Mouse (Mus musculus) urinary bladder, postnatal 10 days (tissue): ENCODE measurements around the gene Teddm2.
"Not testable (repeated sequence)": the region's sequence is repeated elsewhere in the genome, so short reads cannot be mapped to it uniquely, and the experiment has no call there.

ENCODE experiments used
- DNase-seq: peaks from one replicate; pipeline ENCODE4 v3.0.0; 2022; ENCODE audit warnings: low spot score

The Teddm2 gene

DNA sequence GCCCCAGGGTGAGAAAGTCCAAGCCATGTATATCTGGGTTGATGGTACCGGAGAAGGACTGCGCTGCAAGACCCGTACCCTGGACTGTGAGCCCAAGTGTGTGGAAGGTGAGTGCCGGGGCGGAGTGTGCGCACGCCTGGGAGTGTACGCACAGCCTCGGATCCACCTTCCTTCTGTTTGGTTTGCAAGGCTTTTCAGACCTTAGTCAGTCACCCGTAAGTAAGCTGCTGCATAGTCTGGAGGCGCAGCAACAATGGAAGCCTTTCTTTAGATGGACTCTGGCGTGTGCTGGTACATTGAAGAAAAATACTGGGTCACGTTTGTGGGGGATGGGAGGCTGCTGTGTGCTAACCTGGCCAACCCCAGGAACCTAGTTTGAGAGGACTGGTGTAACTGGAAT is 3.0 kb upstream of the Teddm2 start:
- DNase-seq: no peak

DNA sequence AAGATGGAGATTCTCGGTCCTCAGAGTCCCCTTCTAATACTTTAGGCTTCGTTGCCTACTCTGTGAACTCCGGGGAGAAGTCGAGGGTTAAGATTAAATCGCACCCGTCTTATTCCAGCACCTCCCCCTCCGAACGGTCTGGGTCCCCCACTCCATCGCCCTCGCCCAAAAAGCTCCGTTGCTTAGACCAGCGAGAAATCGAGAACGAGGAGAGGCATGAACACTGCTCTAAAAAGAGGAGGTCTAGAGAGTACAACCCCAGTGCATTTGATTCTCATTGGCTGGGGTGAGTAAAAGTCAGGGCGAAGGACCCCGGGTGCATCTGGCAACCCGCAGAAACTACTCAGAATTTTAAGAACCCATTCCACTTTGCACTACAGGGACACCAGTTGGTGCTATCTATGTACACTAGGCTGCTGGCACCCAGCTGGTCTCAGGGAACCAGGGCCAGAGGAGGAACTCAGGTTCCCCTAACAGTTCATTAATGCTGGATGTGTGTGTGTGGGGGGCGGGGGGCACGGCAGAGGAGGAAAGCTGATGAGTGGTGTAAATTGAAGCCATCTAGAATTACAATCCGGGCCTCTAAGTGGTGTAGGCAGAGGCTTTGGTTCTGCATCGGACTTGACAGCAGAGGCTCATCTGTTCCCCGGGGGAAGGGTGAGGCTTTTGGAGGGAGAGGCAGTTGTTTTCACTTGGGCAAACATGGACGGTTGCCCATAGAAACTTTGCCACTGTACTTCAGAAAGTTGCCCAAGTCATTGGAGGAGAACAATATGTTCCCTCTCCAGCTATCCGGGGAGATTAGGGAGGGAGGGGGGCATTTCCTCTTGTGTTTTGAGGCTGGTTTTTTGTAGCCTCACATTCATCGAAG is 1.1 kb upstream of the Teddm2 start:
- no peak for DNase-seq

DNA sequence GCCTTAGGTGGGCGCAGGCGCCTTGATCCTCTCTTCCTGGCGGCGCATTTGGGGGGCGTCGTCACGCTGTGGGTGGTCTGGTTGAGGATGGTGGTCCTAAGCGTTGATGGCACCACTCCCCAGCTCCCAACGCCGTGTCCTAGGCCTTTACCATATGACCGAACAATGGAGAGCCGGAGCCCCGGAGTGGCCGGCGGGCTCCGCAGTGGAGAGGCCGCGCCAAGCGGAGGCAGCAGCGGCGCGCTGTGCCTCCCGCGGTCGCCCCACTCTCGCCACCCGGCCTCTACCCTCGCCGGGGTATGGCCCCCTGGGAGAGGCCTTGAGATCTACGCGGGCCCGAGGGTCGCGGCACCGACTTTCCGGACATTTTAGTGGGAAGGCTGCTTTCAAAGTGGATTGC is 353 bp upstream of the Teddm2 start:
- no peak for DNase-seq

- no peak for DNase-seq
Measured at GRCm38 (mm10) chr1:153898989-153899730, 868 bp downstream of the Teddm2 start.

DNA sequence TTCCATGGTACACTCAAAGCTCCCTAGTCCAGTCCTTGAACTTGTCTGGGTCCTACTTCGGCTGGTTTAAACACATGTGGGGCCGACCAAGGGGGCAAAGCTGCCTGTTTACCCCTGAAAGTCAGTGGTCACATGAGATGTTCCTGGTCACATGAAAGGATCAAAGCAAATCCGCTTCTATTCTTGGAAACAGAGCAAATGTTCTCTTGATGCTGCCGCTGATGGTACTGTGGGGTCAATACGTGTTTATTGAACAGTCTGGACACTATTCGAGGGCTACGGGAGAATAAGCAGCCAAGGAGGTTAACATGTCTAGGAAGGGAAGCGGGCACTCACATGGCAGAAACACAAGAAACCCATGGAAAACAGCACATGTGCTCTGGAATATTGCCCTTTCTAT is 2.8 kb downstream of the Teddm2 start:
- DNase-seq: no peak

- DNase-seq: no peak
Measured at GRCm38 (mm10) chr1:153894979-153895378, 5.0 kb downstream of the Teddm2 start.

DNA sequence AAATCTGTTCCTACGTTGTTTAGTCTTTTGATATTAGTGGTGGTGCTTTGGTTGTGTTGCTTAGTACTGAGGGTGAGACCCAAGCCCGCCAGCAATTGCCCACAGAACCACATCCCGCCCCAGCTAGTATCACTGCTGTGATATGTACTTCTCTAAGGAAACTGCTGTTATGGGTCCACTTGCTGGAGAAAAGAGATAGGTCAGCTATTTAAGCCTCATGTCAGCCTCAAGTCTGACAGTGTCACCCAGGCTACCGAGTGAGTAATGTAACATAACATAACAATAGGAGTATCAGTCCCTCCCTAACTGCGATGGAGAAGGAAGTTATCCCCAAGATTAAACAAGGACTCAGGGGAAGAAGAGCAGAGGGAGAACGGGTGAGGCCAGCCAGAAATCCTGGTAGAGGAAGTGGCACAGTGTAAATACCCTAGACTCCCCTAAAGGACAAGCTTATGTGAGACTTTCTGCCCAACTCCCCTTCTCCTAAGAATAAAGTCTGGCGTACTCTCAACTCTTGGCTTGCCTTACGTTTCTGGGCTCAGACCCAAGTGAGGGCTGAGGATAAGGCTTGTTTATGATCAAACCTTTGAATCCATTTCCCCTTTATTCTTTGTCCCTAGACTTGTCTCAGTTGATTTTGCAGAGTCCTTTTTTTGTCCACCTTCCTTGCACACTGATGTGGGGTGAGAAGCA is 5.7 kb downstream of the Teddm2 start:
- DNase-seq: no peak

- DNase-seq: no peak
Measured at GRCm38 (mm10) chr1:153893746-153894145, 6.3 kb downstream of the Teddm2 start.

- DNase-seq: no peak
Measured at GRCm38 (mm10) chr1:153891442-153891841, 8.6 kb downstream of the Teddm2 start, which contains the start of gene Teddm1a. Teddm1a (plus strand) TSS chr1:153891742.

GRCm38 (mm10) chr1:153890121-153890520 is 9.9 kb downstream of the Teddm2 start:
- no peak for DNase-seq

GRCm38 (mm10) chr1:153886024-153886633 is 13.9 kb downstream of the Teddm2 start:
- DNase-seq: no peak

GRCm38 (mm10) chr1:153880391-153880790 is 19.6 kb downstream of the Teddm2 start:
- DNase-seq: not testable (repeated sequence)

GRCm38 (mm10) chr1:153874045-153874444 is 26.0 kb downstream of the Teddm2 start, which contains the start of gene Teddm1b:
Teddm1b (plus strand) TSS chr1:153874345.
- no peak for DNase-seq

- no peak for DNase-seq
Measured at GRCm38 (mm10) chr1:153855946-153856345, 44.1 kb downstream of the Teddm2 start.

- DNase-seq: not testable (repeated sequence)
Measured at GRCm38 (mm10) chr1:153852696-153853095, 47.3 kb downstream of the Teddm2 start.

GRCm38 (mm10) chr1:153846867-153847266 is 53.2 kb downstream of the Teddm2 start:
- DNase-seq: no peak

GRCm38 (mm10) chr1:153846420-153846819 is 53.6 kb downstream of the Teddm2 start:
- DNase-seq: no peak

GRCm38 (mm10) chr1:153844042-153844441 is 56.0 kb downstream of the Teddm2 start, which contains the start of gene Rgsl1:
Rgsl1 (minus strand) TSS chr1:153844142.
- no peak for DNase-seq

- DNase-seq: no peak
Measured at GRCm38 (mm10) chr1:153842121-153842740, 57.8 kb downstream of the Teddm2 start.

DNA sequence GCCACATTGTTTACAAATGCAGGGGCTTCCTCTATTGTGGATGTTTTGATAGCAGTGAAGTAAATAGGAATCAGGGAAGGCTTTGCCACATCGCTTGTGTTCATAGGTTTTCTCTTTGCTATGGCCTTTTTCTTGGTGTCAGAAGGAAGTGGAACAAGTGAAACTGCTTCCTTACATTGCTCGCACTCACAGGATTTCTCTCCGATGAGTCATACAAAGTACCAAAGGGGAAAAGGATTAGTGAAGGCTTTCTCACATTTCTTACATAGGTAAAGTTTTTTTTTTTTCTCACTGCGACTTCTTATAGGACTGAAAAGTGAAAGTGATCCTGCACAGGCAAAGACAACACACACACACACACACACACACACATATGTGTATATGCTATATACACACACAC is 64.0 kb downstream of the Teddm2 start:
- no peak for DNase-seq

DNA sequence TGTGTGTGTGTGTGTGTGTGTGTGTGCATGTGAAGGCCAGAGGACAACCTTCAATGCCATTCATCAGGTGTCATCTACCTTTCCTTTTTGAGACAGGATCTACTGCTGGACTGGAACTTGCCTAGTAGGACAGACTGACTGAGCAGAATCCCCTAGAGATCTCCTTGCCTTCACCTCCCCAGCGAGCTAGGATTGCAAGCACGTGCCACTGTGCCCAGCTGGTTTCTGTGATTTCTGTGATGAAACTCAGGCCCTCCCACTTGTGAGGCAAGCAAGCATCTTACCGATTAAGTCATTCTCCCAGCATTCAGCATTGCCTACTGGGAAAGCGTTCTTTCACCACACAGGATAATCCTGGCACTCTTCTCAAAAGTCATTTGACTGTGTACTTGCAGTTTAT is 69.3 kb downstream of the Teddm2 start:
- DNase-seq: no peak
